Mouse (Mus musculus) CH12.LX (cell line): Measurements from ENCODE around the gene Phf20. TPM values are rescaled to one million over a fixed set of nuclear protein-coding genes. Genes with fewer than 3 reads are reported as not detected.

Experiments used
- DNase-seq: peaks from one replicate; pipeline ENCODE4 v3.0.0-alpha.2; 2013; ENCODE audit errors: extremely low read depth
- H3K27ac ChIP-seq: 2 replicates; pipeline ENCODE4 v1.5.1; 2012; ENCODE audit warnings: low read depth, mild to moderate bottlenecking, control low read depth, moderate library complexity; ENCODE audit not compliant: insufficient read depth
- H3K27me3 ChIP-seq: replicated peaks from 2 replicates; pipeline ENCODE3; 2012; ENCODE audit warnings: inconsistent platforms
- H3K36me3 ChIP-seq, 2 experiments: replicated peaks in 1 of 2; 2 replicates each; pipeline versions ENCODE3 to v1.6.1; 2012; ENCODE audit warnings: inconsistent platforms in 1 of 2, low read length in 1 of 2, mild to moderate bottlenecking in 1 of 2, mixed read lengths in 1 of 2, moderate library complexity in 1 of 2; ENCODE audit not compliant: control insufficient read depth in 1 of 2, insufficient read depth in 1 of 2
- H3K4me1 ChIP-seq, 2 experiments: 2 replicates each; pipeline ENCODE4 v1.6.1; 2012; ENCODE audit warnings: inconsistent platforms in 1 of 2, moderate library complexity in 1 of 2; ENCODE audit not compliant: insufficient read depth in 2 of 2, control insufficient read depth in 1 of 2
- H3K4me2 ChIP-seq: 2 replicates; pipeline ENCODE4 v1.6.1; 2012; ENCODE audit warnings: low read depth, mild to moderate bottlenecking, control low read depth; ENCODE audit not compliant: poor library complexity, insufficient read depth, severe bottlenecking
- H3K4me3 ChIP-seq, 3 experiments: fragments of 150-350 bp in 1 of 3; sonication (generic) in 1 of 3; replicated peaks in 1 of 3; 2 replicates each; pipeline versions ENCODE3 to v1.5.1; 2011 to 2012; ENCODE audit warnings: low read depth in 2 of 3, low read length in 2 of 3, mild to moderate bottlenecking in 2 of 3, moderate library complexity in 2 of 3, control low read depth in 1 of 3, improper control_type of control experiment in 1 of 3, inconsistent platforms in 1 of 3, mixed read lengths in 1 of 3; ENCODE audit not compliant: poor library complexity in 1 of 3
- H3K79me2 ChIP-seq: replicated peaks from 2 replicates; pipeline ENCODE4 v1.6.1; 2012; ENCODE audit warnings: mild to moderate bottlenecking, moderate library complexity; ENCODE audit not compliant: control insufficient read depth, poor library complexity, insufficient read depth, severe bottlenecking; ENCODE audit errors: extremely low read depth
- H3K9ac ChIP-seq: 2 replicates; pipeline ENCODE4 v1.6.1; 2012; ENCODE audit warnings: low read depth, mild to moderate bottlenecking, control low read depth, moderate library complexity; ENCODE audit not compliant: insufficient read depth
- H3K9me3 ChIP-seq: replicated peaks from 2 replicates; pipeline ENCODE3; 2012; ENCODE audit warnings: low read length, inconsistent platforms, mixed read lengths
- CHD1 ChIP-seq: IDR thresholded peaks from 2 replicates; pipeline ENCODE4 v1.6.1; 2012; ENCODE audit warnings: low read depth, low read length, improper control_type of control experiment, inconsistent platforms
- CTCF ChIP-seq, 2 experiments: IDR thresholded peaks in 1 of 2; conservative IDR thresholded peaks in 1 of 2; 2 replicates each; pipeline ENCODE4 v1.5.1; 2011 to 2012; ENCODE audit warnings: low read depth in 2 of 2, low read length in 2 of 2, improper control_type of control experiment in 1 of 2, inconsistent platforms in 1 of 2, mild to moderate bottlenecking in 1 of 2, moderate library complexity in 1 of 2
- E2F4 ChIP-seq: IDR thresholded peaks from 2 replicates; pipeline ENCODE4 v1.6.1; 2011; ENCODE audit warnings: low read depth, low read length, improper control_type of control experiment; ENCODE audit not compliant: insufficient replicate concordance
- HCFC1 ChIP-seq: IDR thresholded peaks from 2 replicates; pipeline ENCODE4 v1.6.1; 2012; ENCODE audit warnings: low read depth, mild to moderate bottlenecking, inconsistent platforms, low read length, improper control_type of control experiment
- IRF4 ChIP-seq: IDR thresholded peaks from 2 replicates; pipeline ENCODE4 v1.6.1; 2014; ENCODE audit warnings: low read depth, mild to moderate bottlenecking, inconsistent platforms, low read length, improper control_type of control experiment
- KAT2A ChIP-seq: IDR thresholded peaks from 2 replicates; pipeline ENCODE4 v1.6.1; 2012; ENCODE audit warnings: low read length, improper control_type of control experiment, inconsistent platforms; ENCODE audit not compliant: insufficient replicate concordance
- MAZ ChIP-seq: IDR thresholded peaks from 2 replicates; pipeline ENCODE4 v1.6.1; 2012; ENCODE audit warnings: low read depth, mild to moderate bottlenecking, inconsistent platforms, low read length, improper control_type of control experiment, moderate library complexity
- MXI1 ChIP-seq: IDR thresholded peaks from 2 replicates; pipeline ENCODE4 v1.6.1; 2011; ENCODE audit warnings: mild to moderate bottlenecking, low read depth, low read length, improper control_type of control experiment
- NRF1 ChIP-seq: IDR thresholded peaks from 2 replicates; pipeline ENCODE4 v1.6.1; 2014; ENCODE audit warnings: low read depth, mild to moderate bottlenecking, inconsistent platforms, low read length, improper control_type of control experiment, moderate library complexity
- POLR2AphosphoS2 ChIP-seq: IDR thresholded peaks from 2 replicates; pipeline ENCODE4 v1.6.1; 2011; ENCODE audit warnings: low read depth, low read length, improper control_type of control experiment
- RAD21 ChIP-seq: IDR thresholded peaks from 2 replicates; pipeline ENCODE4 v1.6.1; 2011; ENCODE audit warnings: low read depth, mild to moderate bottlenecking, low read length, improper control_type of control experiment, moderate library complexity
- SIN3A ChIP-seq: IDR thresholded peaks from 2 replicates; pipeline ENCODE4 v1.6.1; 2012; ENCODE audit warnings: low read length, improper control_type of control experiment, inconsistent platforms
- SMC3 ChIP-seq: IDR thresholded peaks from 2 replicates; pipeline ENCODE4 v1.6.1; 2011; ENCODE audit warnings: low read depth, low read length, improper control_type of control experiment
- TBP ChIP-seq: conservative IDR thresholded peaks from 2 replicates; pipeline ENCODE4 v1.6.1; 2011; ENCODE audit warnings: low read depth, low read length, improper control_type of control experiment
- USF1 ChIP-seq: IDR thresholded peaks from 2 replicates; pipeline ENCODE4 v1.6.1; 2014; ENCODE audit warnings: low read depth, mild to moderate bottlenecking, inconsistent platforms, low read length, improper control_type of control experiment
- ZC3H11A ChIP-seq: IDR thresholded peaks from 2 replicates; pipeline ENCODE4 v1.6.1; 2012; ENCODE audit warnings: low read depth, mild to moderate bottlenecking, inconsistent platforms, low read length, improper control_type of control experiment
- dilution Hi-C: fragments of 300-500 bp; cut with MboI; formaldehyde crosslinking; loops from 2 replicates; pipeline ENCODE4 v1.14.3; 2020; ENCODE audit warnings: low sequenced_read_pairs; ENCODE audit not compliant: extremely low pct_unique_long_range_greater_than_20kb, extremely low pct_ligation_motif_present
- in situ Hi-C: fragments of 300-500 bp; cut with MboI; formaldehyde crosslinking; loops from 3 replicates; pipeline ENCODE4 v1.14.3; 2019; ENCODE audit warnings: low sequenced_read_pairs, low pct_ligation_motif_present, low pct_unique_long_range_greater_than_20kb, mixed read lengths
- polyA plus RNA-seq: library from polyadenylated mRNA; unstranded; fragments of >175 nt; gene quantifications from 2 replicates; pipeline ENCODE4 v1.2.1, GENCODE M21; 2012; ENCODE audit warnings: low read depth; ENCODE audit not compliant: insufficient read length
- total RNA-seq, 2 experiments: library from RNA; depleted of rRNA; stranded (reverse); fragments of 300-350 nt in 1 of 2; fragments of >200 nt in 1 of 2; gene quantifications; 2 replicates each; pipeline ENCODE4 v1.2.3; 2012 to 2014

Phf20 gene
- total and polyA plus RNA-seq, 3 experiments, result 11.7 to 17.6 (median 13.3) TPM

GRCm38 (mm10) chr2:156351243-156351642, 155.0 kb downstream of the Phf20 start:
- no peak for DNase-seq
- TF ChIP-seq E2F4 (no peak), CTCF (conservative IDR thresholded peaks at IDR 0.05 in 1 of 2, IDR thresholded peaks at IDR 0.05 in 1 of 2; ENCODE audit: low read depth in 2 of 2, low read length in 2 of 2) (peak in 1 of 2 experiments; percentile 10; a peak in 1 of 4 replicates)
- Histone ChIP-seq H3K27me3 (no peaks in the 10 kb centered on the region), H3K4me3 (no peak overlapping the region), H3K79me2 (no peaks in the 10 kb centered on the region), H3K27ac (no peak overlapping the region), H3K36me3 (no peaks in the 10 kb centered on the region), H3K9me3 (peaks cover 2% of the 10 kb centered on the region), H3K9ac (no peak overlapping the region), H3K4me1 (peaks cover 0 to 18% of the 10 kb centered on the region in 2 experiments; a peak in 2 of 4 replicates), H3K4me2 (no peak overlapping the region)
- in situ Hi-C loops (no loop called here), dilution Hi-C loops (no loop called here)

DNA sequence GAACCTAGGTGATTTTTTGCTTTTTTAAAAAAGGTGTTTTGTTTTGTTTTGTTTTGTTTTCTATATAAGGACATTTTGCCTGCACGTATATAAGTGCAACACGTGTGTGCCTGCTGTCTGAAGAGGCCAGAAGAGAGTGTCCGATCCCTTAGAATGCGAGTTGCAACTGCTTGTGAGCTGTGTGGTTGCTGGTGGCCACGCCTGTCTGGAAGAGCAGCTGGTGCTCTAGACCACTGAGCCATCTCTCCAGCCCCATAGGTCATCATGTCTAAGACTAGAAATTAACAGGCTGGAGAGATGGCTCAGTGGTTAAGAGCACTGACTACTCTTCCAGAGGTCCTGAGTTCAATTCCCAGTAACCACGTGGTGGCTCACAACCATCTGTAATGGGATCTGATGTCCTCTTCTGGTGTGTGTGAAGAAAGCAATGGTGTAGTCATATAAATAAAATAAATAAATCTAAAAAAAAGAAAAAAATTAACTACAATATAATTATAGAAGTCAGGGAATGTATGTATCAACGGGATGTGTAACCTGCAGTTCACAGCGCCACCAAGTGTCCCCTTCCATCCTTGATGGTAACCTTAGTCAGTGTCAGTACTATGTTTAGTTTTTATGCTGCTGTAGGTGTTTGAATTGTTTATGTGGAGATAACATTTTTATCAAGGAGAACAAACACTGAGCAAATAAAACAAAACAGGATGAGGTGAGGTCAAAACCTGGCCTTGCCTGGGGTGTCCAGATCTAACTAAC, 156.3 kb downstream of the Phf20 start:
- H3K4me1 ChIP-seq, result peaks cover 0 to 19% of the 10 kb centered on the region in 2 experiments; a peak in 2 of 4 replicates

GRCm38 (mm10) chr2:156353265-156353692, 157.0 kb downstream of the Phf20 start:
- Histone ChIP-seq H3K4me2 (no peak overlapping the region), H3K9me3 (peaks cover 2% of the 10 kb centered on the region), H3K27me3 (no peaks in the 10 kb centered on the region), H3K4me3 (no peak overlapping the region), H3K4me1 (peaks cover 0 to 19% of the 10 kb centered on the region in 2 experiments; a peak in 2 of 4 replicates), H3K9ac (no peak overlapping the region), H3K36me3 (no peaks in the 10 kb centered on the region), H3K27ac (no peak overlapping the region), H3K79me2 (no peaks in the 10 kb centered on the region)
- dilution Hi-C loops (no loop called here), in situ Hi-C loops (no loop called here)
- DNase-seq, result no peak
- TF ChIP-seq ZC3H11A (no peak), POLR2AphosphoS2 (no peak), NRF1 (no peak), IRF4 (no peak), SIN3A (no peak), HCFC1 (no peak), MAZ (no peak), USF1 (no peak), CHD1 (no peak), RAD21 (no peak), KAT2A (no peak), MXI1 (no peak)

More for the DNA sequence above, 156.3 kb downstream of the Phf20 start:
- Histone ChIP-seq H3K27me3 (no peaks in the 10 kb centered on the region), H3K79me2 (no peaks in the 10 kb centered on the region), H3K9me3 (peaks cover 2% of the 10 kb centered on the region), H3K27ac (no peak overlapping the region), H3K4me2 (no peak overlapping the region), H3K9ac (no peak overlapping the region), H3K4me3 (no peak overlapping the region), H3K36me3 (no peaks in the 10 kb centered on the region)
- TF ChIP-seq CTCF (conservative IDR thresholded peaks at IDR 0.05 in 1 of 2, IDR thresholded peaks at IDR 0.05 in 1 of 2; ENCODE audit: low read depth in 2 of 2, low read length in 2 of 2) (peak in 1 of 2 experiments; percentile 61; a peak in 2 of 4 replicates), USF1 (no peak), TBP (peak; percentile 56; the same call in 1 of the 2 replicates), SIN3A (no peak), RAD21 (peak; percentile 53), SMC3 (peak; percentile 8; the same call in 1 of the 2 replicates)
- no peak for DNase-seq
- dilution Hi-C loops, result no loop called here
- in situ Hi-C loops, result no loop called here
